Mouse (Mus musculus): ENCODE results near the gene Paqr9. TPM values are rescaled to one million over a fixed set of nuclear protein-coding genes. Genes with fewer than 3 reads are reported as not detected.

The Paqr9 gene
- polyA plus RNA-seq, 1 experiment, result 16.5 TPM

DNA sequence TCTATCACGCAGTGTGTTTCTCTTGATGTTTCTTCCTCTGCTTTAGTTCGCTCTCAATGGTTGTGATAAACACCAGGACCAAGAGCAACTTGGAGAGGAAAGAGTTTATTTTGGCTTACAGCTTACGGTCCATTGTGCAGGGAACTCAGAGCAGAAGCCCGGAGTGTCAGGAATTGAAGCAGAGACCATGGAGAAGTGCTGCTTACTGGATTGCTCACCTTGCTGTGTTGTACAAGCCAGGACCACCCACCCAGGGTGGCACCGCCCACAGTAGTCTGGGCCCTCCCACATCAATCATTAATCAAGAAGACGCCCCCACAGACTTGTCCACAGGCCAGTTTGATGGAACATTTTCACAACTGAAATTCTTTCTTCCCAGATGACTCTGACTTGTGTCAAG lies 18.0 kb downstream of the Paqr9 start:
- TF ChIP-seq CTCF (IDR thresholded peaks at IDR 0.05; ENCODE audit: extremely low read depth, insufficient read depth, insufficient read length, insufficient replicate concordance), result no peak
- no peak for TF ChIP-seq POLR2A (IDR thresholded peaks at IDR 0.05; ENCODE audit: low read depth, low read length)
- Histone ChIP-seq H3K4me3 (ENCODE audit: extremely low read depth, insufficient read depth, insufficient read length) (no peak overlapping the region), H3K27me3 (ENCODE audit: control insufficient read depth, insufficient read depth, low read length) (peaks cover 2% of the 10 kb centered on the region; the same call in 1 of the 2 replicates), H3K27ac (ENCODE audit: insufficient read depth, low read length) (no peak overlapping the region), H3K4me1 (ENCODE audit: control insufficient read depth, insufficient read depth, insufficient read length) (no peaks in the 10 kb centered on the region), H3K36me3 (ENCODE audit: control insufficient read depth, insufficient read depth, low read length) (no peaks in the 10 kb centered on the region)
- no peak for DNase-seq (ENCODE audit: low read depth in 1 of 2, low spot score in 2 of 2)
- WGBS, result 95% methylated on average over 6 of the region's 6 CpGs

DNA sequence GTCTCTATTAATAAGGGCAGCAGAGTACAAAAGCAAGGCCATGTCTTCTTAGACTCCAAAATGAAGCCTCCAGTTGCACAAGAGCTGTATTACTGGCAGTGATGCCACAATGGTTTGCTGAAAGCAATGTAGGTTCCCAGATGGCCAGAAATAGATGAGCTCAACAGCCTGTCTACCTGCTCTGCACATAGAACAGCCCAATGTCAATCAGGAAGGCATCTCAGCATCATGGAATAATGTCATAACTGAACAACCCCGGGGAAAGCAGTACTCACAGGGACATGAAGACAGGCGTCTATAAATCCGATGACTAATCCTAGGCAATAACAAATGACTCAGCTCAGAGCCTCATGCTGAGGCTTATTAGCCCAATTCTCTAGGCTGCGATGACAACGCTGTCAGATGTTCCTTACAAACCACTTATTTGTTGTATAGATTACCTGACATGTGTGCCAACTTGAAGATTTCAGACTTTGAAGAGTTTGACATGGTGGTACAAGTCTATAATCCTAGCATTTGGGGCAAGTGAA lies 19.0 kb downstream of the Paqr9 start:
- no peak overlapping the region for H3K27ac ChIP-seq (ENCODE audit: insufficient read depth, low read length)
- TF ChIP-seq CTCF (IDR thresholded peaks at IDR 0.05; ENCODE audit: extremely low read depth, insufficient read depth, insufficient read length, insufficient replicate concordance) (no peak), POLR2A (IDR thresholded peaks at IDR 0.05; ENCODE audit: low read depth, low read length) (no peak)
- H3K27me3 ChIP-seq (ENCODE audit: control insufficient read depth, insufficient read depth, low read length), result peaks cover 2% of the 10 kb centered on the region; the same call in 1 of the 2 replicates
- no peaks in the 10 kb centered on the region for H3K36me3 ChIP-seq (ENCODE audit: control insufficient read depth, insufficient read depth, low read length)
- 92% methylated on average over 5 of the region's 5 CpGs for WGBS
- H3K4me1 ChIP-seq (ENCODE audit: control insufficient read depth, insufficient read depth, insufficient read length), result no peaks in the 10 kb centered on the region
- DNase-seq (ENCODE audit: low read depth in 1 of 2, low spot score in 2 of 2), result no peak
- no peak overlapping the region for H3K4me3 ChIP-seq (ENCODE audit: extremely low read depth, insufficient read depth, insufficient read length)

DNA sequence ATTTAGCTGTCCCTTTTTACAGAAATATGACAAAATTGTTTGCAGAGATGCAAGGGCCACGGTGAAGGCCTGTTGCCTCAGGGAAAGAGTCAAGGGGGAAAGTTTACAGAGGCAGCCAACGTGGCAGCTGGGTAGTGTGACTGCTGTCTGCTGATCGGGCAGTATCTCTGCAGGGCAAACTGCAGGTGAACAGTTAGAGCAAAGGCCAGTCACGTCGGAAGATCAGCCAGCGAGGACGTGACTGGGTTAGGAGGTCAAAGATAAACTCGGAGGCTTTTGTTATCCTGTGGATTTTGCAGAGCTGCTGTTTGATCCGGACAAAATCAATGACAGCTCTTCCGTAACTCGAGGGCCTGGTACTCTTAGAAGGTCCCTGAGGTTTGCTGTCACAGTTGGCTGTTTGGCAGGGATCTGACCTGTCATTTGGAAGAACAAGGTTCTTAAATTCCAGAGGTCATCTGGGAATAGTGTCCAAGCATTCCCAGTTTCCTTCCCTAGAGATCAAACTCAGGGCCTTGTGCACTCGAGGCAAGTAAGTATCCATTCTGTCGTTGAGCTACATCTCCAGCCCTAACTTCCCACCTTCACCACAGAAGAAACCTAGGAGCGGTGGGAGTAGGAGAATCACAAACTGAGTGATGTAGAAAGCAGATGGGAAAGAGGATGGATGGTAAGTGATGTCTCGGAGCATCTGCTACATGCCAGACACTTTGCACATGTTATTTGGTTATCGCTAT lies 21.7 kb downstream of the Paqr9 start:
- H3K27ac ChIP-seq (ENCODE audit: insufficient read depth, low read length), result no peak overlapping the region

DNA sequence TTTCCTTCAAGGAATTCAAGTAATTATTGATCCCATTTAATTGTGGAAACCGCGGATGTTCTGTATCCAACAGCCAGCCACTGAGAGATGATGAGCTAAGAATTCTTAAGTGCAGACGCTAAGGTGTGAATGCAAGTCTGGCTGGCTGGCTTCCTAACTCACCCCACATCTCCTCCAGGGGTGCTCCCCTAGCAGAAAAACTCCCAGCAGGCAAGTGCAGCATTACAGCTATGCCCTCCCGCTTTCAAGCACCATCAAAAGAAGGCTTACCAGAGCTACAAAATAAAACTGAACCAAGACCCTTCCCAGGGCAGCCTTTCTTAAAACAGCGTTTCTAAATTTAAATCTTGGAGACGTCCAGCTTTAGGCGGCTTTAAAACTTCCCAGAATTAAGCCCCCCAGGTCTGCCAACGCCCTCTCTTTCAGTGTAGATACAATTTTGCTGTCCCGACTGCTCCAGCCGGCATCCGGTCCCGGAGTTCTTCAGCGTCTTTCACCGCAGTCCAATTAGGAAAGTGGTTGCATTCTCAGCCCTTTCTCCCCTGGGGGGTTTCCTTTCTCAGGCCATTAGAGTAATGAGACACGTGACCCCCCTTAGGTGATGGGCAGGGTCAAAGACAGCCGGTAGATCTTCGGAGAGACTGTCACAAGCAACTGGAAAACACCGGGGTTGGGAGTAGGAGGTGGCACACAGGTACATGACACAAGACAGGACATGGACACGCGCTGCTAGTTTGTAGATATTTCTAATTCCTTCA lies 22.5 kb downstream of the Paqr9 start:
- Histone ChIP-seq H3K36me3 (ENCODE audit: control insufficient read depth, insufficient read depth, low read length) (no peaks in the 10 kb centered on the region), H3K27me3 (ENCODE audit: control insufficient read depth, insufficient read depth, low read length) (peaks cover 2% of the 10 kb centered on the region; the same call in 1 of the 2 replicates), H3K4me3 (ENCODE audit: extremely low read depth, insufficient read depth, insufficient read length) (no peak overlapping the region), H3K4me1 (ENCODE audit: control insufficient read depth, insufficient read depth, insufficient read length) (no peaks in the 10 kb centered on the region), H3K27ac (ENCODE audit: insufficient read depth, low read length) (no peak overlapping the region)
- no peak for DNase-seq (ENCODE audit: low read depth in 1 of 2, low spot score in 2 of 2)
- TF ChIP-seq POLR2A (IDR thresholded peaks at IDR 0.05; ENCODE audit: low read depth, low read length) (no peak), CTCF (IDR thresholded peaks at IDR 0.05; ENCODE audit: extremely low read depth, insufficient read depth, insufficient read length, insufficient replicate concordance) (no peak)
- WGBS, result 18% methylated on average over 20 of the region's 20 CpGs

More for the DNA sequence above, 21.7 kb downstream of the Paqr9 start:
- Histone ChIP-seq H3K4me3 (ENCODE audit: extremely low read depth, insufficient read depth, insufficient read length) (no peak overlapping the region), H3K27me3 (ENCODE audit: control insufficient read depth, insufficient read depth, low read length) (peaks cover 2% of the 10 kb centered on the region; the same call in 1 of the 2 replicates), H3K36me3 (ENCODE audit: control insufficient read depth, insufficient read depth, low read length) (no peaks in the 10 kb centered on the region), H3K4me1 (ENCODE audit: control insufficient read depth, insufficient read depth, insufficient read length) (no peaks in the 10 kb centered on the region)
- no peak for DNase-seq (ENCODE audit: low read depth in 1 of 2, low spot score in 2 of 2)
- no peak for TF ChIP-seq POLR2A (IDR thresholded peaks at IDR 0.05; ENCODE audit: low read depth, low read length)
- TF ChIP-seq CTCF (IDR thresholded peaks at IDR 0.05; ENCODE audit: extremely low read depth, insufficient read depth, insufficient read length, insufficient replicate concordance), result no peak
- WGBS, result 81% methylated on average over 16 of the region's 16 CpGs

DNA sequence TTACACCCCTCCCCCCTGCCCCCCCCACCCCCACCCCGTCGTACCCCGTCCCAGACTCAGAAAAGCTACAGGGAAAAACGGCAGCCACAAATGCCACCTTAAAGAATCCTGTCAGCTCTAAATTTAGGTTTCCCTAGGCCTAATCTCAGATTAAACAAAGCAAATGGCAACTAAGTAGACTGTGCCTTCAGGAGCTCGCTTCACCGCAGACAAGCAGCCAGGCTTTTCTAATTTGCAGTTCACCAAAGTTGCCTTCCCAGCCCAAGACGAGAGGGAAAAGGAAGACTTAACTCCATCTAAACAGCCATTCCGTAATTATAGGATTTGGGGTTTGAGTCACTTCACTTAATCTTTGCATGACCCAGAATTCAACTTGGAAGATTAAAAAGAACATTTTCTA lies 23.1 kb downstream of the Paqr9 start:
- no peaks in the 10 kb centered on the region for H3K36me3 ChIP-seq (ENCODE audit: control insufficient read depth, insufficient read depth, low read length)
- no peak for TF ChIP-seq CTCF (IDR thresholded peaks at IDR 0.05; ENCODE audit: extremely low read depth, insufficient read depth, insufficient read length, insufficient replicate concordance)
- H3K4me3 ChIP-seq (ENCODE audit: extremely low read depth, insufficient read depth, insufficient read length), result no peak overlapping the region
- no peak for DNase-seq (ENCODE audit: low read depth in 1 of 2, low spot score in 2 of 2)
- WGBS, result 38% methylated on average over 8 of the region's 8 CpGs
- H3K27me3 ChIP-seq (ENCODE audit: control insufficient read depth, insufficient read depth, low read length), result peaks cover 2% of the 10 kb centered on the region; the same call in 1 of the 2 replicates
- H3K27ac ChIP-seq (ENCODE audit: insufficient read depth, low read length), result no peak overlapping the region
- H3K4me1 ChIP-seq (ENCODE audit: control insufficient read depth, insufficient read depth, insufficient read length), result no peaks in the 10 kb centered on the region

DNA sequence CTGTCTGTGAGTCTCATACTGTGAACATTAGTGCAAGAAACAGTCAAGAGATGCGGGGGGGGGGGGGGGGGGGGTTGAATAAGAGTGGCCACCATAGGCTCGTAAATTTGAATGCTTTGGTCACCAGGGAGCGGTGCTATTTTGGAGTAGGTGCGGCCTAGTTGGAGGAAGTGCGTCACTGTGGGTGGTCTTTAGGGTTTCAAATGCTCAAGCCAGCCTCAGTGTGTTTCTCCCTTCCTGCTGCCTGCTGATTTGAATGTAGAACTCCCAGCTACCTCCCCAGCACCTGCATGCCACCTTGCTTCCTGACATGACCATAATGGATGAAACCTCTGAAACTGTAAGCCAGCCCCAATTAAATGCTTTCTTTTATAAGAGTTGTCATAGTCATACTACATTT lies 26.6 kb downstream of the Paqr9 start:
- DNase-seq (ENCODE audit: low read depth in 1 of 2, low spot score in 2 of 2), result no peak
- Histone ChIP-seq H3K27ac (ENCODE audit: insufficient read depth, low read length) (no peak overlapping the region), H3K36me3 (ENCODE audit: control insufficient read depth, insufficient read depth, low read length) (no peaks in the 10 kb centered on the region), H3K4me3 (ENCODE audit: extremely low read depth, insufficient read depth, insufficient read length) (no peak overlapping the region), H3K27me3 (ENCODE audit: control insufficient read depth, insufficient read depth, low read length) (peaks cover 2% of the 10 kb centered on the region; the same call in 1 of the 2 replicates), H3K4me1 (ENCODE audit: control insufficient read depth, insufficient read depth, insufficient read length) (no peaks in the 10 kb centered on the region)
- WGBS, result 81% methylated on average over 5 of the region's 5 CpGs
- no peak for TF ChIP-seq POLR2A (IDR thresholded peaks at IDR 0.05; ENCODE audit: low read depth, low read length)
- no peak for TF ChIP-seq CTCF (IDR thresholded peaks at IDR 0.05; ENCODE audit: extremely low read depth, insufficient read depth, insufficient read length, insufficient replicate concordance)
